Mouse (Mus musculus) cerebellum, adult 2 months (tissue): ENCODE data around the gene Msl3l2. TPM values are rescaled to one million over a fixed set of nuclear protein-coding genes. Genes with fewer than 3 reads are reported as not detected.

Source experiments
- DNase-seq, 2 experiments: peaks; one replicate each; pipeline ENCODE4 v3.0.0; 2021
- H3K27ac ChIP-seq: fragments of 200-500 bp; 2 replicates; pipeline ENCODE4 v1.5.1; 2012; ENCODE audit warnings: low read length, control low read depth, inconsistent platforms; ENCODE audit not compliant: insufficient read depth
- H3K27me3 ChIP-seq: fragments of 200-500 bp; 2 replicates; pipeline ENCODE4 v1.6.1; 2012; ENCODE audit warnings: inconsistent platforms, mild to moderate bottlenecking, low read length, moderate library complexity; ENCODE audit not compliant: control insufficient read depth, insufficient read depth
- H3K4me1 ChIP-seq: fragments of 200-500 bp; 2 replicates; pipeline ENCODE4 v1.6.1; 2011; ENCODE audit warnings: low read length; ENCODE audit not compliant: control insufficient read depth, insufficient read depth
- H3K4me3 ChIP-seq: fragments of 200-500 bp; replicated peaks from 2 replicates; pipeline ENCODE3; 2011; ENCODE audit warnings: mild to moderate bottlenecking, low read depth, low read length, control low read depth; ENCODE audit not compliant: insufficient read depth
- CTCF ChIP-seq: fragments of 200-500 bp; IDR thresholded peaks from 2 replicates; pipeline ENCODE4 v1.5.1; 2011; ENCODE audit warnings: low read depth, mild to moderate bottlenecking, control low read depth, low read length, moderate library complexity, borderline replicate concordance; ENCODE audit not compliant: insufficient read depth
- POLR2A ChIP-seq: fragments of 200-500 bp; IDR thresholded peaks from 2 replicates; pipeline ENCODE4 v1.6.1; 2011; ENCODE audit warnings: low read length, control low read depth, borderline replicate concordance; ENCODE audit not compliant: insufficient read depth
- WGBS: fragments of 180-500 bp; shearing (Covaris S2); methylation state at CpG from one replicate; pipeline ENCODE4 v1.1.7; 2018; 5-methylcytosine and 5-hydroxymethylcytosine counted together
- polyA plus RNA-seq: library from polyadenylated mRNA; depleted of rRNA; stranded (reverse); fragments of >200 nt; gene quantifications from 2 replicates; pipeline ENCODE4 v1.2.3, GENCODE M21; 2012

The Msl3l2 gene
- polyA plus RNA-seq, 1 experiment = 16.7 TPM

GRCm38 (mm10) chr10:56099641-56100310 is 6.9 kb upstream of the Msl3l2 start:
- 90% methylated on average over 3 of the region's 3 CpGs for whole genome bisulfite sequencing
- H3K4me3 ChIP-seq = no peak overlapping the region
- no peaks in the 10 kb centered on the region for H3K27me3 ChIP-seq
- DNase-seq = no peak
- H3K4me1 ChIP-seq = no peaks in the 10 kb centered on the region
- TF ChIP-seq CTCF = no peak
- no peak for TF ChIP-seq POLR2A
- no peak overlapping the region for H3K27ac ChIP-seq

DNA sequence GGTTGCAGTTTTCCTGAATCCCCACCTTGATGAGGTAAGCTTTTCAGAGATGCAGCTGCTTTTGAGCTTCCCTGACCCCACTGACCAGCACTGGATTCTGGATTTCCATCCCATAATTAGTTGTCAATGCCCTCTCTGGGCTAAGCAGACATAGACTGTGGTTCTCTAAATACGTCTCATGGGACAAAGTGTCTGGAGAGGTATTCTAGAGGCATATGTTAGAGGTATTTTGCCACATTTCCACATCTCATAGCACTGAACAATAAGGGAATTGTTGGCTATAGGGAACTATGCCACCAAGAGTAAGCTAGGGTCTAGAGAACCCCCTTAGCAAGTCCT is 248 bp downstream of the Msl3l2 start:
- Histone ChIP-seq H3K4me3 (peak overlapping the region; percentile 59), H3K4me1 (no peaks in the 10 kb centered on the region), H3K27ac (no peak overlapping the region), H3K27me3 (no peaks in the 10 kb centered on the region)
- no peak for DNase-seq
- TF ChIP-seq POLR2A (no peak), CTCF (no peak)
- 59% methylated on average over 1 of the region's 1 CpGs for WGBS

DNA sequence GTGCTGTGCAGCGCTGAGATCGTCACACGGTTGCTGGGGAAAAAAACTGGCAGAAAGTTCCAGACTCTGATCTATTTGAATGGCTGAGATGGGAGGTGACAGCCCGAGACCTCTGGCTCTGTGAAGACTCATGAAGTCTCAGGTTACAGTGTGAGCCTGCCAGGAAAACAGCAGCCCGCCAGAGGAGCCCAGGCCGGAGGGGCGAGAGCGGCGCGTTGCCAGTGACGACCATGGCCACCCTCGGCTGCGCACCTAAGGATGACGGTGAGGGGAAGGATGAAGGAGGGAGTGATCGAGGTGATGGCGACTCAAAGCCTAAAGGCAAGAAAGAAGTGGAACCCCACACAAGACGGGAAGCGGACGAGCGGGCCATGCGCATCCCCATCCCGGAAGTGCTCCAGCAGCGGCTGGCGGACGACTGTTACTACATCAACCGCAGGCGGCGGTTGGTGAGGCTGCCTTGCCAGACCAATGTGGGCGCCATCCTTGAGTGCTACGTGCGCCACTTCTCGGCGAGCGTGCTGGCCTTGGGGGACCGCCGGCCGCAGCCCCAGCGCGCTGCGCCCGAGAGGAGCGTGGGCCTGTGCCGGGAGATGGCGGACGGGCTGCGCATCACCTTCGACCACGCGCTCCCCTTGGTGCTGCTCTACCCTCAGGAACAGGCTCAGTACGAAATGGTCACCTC is 8.4 kb downstream of the Msl3l2 start:
- H3K27ac ChIP-seq = peak overlapping the region; percentile 95
- H3K27me3 ChIP-seq = no peaks in the 10 kb centered on the region
- peak overlapping the region; percentile 84 for H3K4me3 ChIP-seq
- peaks cover 4% of the 10 kb centered on the region; the same call in 1 of the 2 replicates for H3K4me1 ChIP-seq
- WGBS = 1% methylated on average over 50 of the region's 50 CpGs
- peak; percentile 81 to 87 for DNase-seq
- TF ChIP-seq CTCF (no peak), POLR2A (no peak)

GRCm38 (mm10) chr10:56115636-56116180 is 9.0 kb downstream of the Msl3l2 start:
- H3K4me1 ChIP-seq = peaks cover 4% of the 10 kb centered on the region; the same call in 1 of the 2 replicates
- TF ChIP-seq POLR2A = 0 out of 2 replicates have a peak, but pooled peaks have one; percentile 10
- no peak for TF ChIP-seq CTCF
- DNase-seq = peak; percentile 76 to 86
- H3K27ac ChIP-seq = peak overlapping the region; percentile 95
- 1% methylated on average over 26 of the region's 27 CpGs for WGBS
- H3K4me3 ChIP-seq = peak overlapping the region; percentile 84
- H3K27me3 ChIP-seq = no peaks in the 10 kb centered on the region

GRCm38 (mm10) chr10:56126972-56127371 is 20.3 kb downstream of the Msl3l2 start:
- Histone ChIP-seq H3K4me1 (no peaks in the 10 kb centered on the region), H3K27me3 (no peaks in the 10 kb centered on the region), H3K27ac (no peak overlapping the region), H3K4me3 (no peak overlapping the region)
- 100% methylated on average over 1 of the region's 1 CpGs for WGBS
- DNase-seq = no peak
- no peak for TF ChIP-seq CTCF
- no peak for TF ChIP-seq POLR2A

- no peak overlapping the region for H3K4me3 ChIP-seq
- no peak for TF ChIP-seq CTCF
- TF ChIP-seq POLR2A = no peak
- no peaks in the 10 kb centered on the region for H3K4me1 ChIP-seq
- H3K27me3 ChIP-seq = no peaks in the 10 kb centered on the region
- no peak overlapping the region for H3K27ac ChIP-seq
- 82% methylated on average over 2 of the region's 2 CpGs for WGBS
- no peak for DNase-seq
Measured at GRCm38 (mm10) chr10:56129642-56130041, 22.9 kb downstream of the Msl3l2 start.

DNA sequence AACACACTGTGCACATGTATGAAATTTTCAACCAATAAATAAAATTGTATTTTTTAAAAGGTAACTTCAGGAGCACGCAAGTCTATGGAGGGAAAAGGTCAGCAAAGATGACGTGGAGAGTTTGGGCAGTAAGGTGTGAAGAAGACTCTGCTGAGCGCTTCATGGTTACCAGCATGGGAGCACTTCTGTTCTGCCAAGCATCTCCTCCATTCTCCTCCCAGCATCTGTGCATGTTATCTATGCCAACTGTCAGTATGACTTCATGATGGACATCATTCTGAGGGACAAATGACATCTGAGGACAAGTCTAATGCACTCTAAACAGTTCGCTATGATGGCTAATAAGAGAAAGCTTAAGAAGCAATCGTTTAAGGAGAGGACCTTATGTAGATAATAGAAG is 30.5 kb downstream of the Msl3l2 start:
- WGBS = 25% methylated on average over 5 of the region's 5 CpGs
- peak; percentile 19 to 56 for DNase-seq

More for the DNA sequence above, 30.5 kb downstream of the Msl3l2 start:
- H3K27me3 ChIP-seq = no peaks in the 10 kb centered on the region
- TF ChIP-seq POLR2A (no peak), CTCF (no peak)
- peaks cover 6% of the 10 kb centered on the region; the same call in 1 of the 2 replicates for H3K4me1 ChIP-seq
- no peak overlapping the region for H3K4me3 ChIP-seq
- H3K27ac ChIP-seq = no peak overlapping the region
